ENCODE assay signal across 8 mouse cellular contexts in the genomic region with DNA sequence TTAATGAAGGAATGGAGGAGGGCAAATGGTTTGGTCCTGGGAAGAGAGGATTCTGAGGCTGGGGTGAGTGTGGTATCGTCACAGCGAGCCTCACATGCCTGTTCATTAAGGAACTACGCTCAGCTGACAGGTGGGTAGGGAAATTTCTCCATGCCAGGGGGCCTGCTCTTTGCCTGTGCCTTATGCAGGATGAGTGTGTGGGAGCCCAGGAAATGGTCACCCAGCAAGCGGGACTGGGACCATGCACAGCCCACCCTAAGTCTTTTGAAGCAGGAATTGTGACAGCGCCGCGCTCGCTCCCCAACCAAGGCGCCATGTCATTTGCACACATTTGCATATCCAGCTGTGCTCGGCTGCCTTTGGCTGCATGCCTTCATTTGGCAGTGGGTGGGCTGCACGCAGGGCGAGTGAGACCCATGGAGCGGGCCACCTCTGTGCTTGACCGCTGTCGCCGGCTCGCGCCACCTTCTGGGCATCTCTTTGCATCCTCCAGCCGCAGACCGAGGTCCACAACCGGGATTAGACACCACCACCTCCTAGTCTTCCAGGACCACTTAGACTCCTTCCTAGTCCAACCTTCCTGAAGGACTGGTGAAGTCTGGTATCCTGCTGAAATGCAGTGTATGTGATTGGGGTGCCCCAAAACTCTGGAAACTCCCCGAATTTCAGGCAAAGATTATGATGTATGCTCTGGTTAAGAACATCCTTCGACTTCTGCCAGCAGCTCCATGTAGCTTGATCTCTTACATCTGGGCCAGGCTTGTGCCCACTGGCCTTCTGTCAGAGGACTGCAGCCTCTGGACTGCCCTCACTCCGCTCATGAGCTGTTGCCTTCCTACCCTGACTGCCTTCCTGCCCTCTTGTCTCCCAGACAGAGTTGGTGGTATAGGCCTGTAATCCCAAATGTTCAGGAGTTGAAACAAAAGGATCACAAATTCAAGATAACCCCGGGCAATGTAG. TPM values are rescaled to one million over a fixed set of nuclear protein-coding genes. Genes with fewer than 3 reads are reported as not detected.
DNase-seq lines count a peak whose midpoint lies in the region; ATAC-seq lines count a peak whose summit lies in the region.

No protein-coding gene starts in this region.

- peak overlapping the region; percentile 28 for H3K4me3 ChIP-seq in hindbrain, embryonic 16.5 days (ENCODE audit: low read length)
- peak overlapping the region; percentile 22 for H3K4me3 ChIP-seq in midbrain, embryonic 15.5 days

- peak; percentile 44 for ATAC-seq in hindbrain, embryonic 16.5 days
- ATAC-seq in midbrain, embryonic 15.5 days (replicated peaks), result peak; percentile 37

- WGBS in hindbrain, embryonic 16.5 days, result 11% methylated on average over 25 of the region's 25 CpGs
- 12% methylated on average over 25 of the region's 25 CpGs for WGBS in midbrain, embryonic 15.5 days

- peaks cover 14% of the 10 kb centered on the region for H3K4me1 ChIP-seq in hindbrain, embryonic 16.5 days (ENCODE audit: control insufficient read depth, insufficient read depth, low read depth, low read length)
- H3K4me1 ChIP-seq in midbrain, embryonic 15.5 days, result peaks cover 15% of the 10 kb centered on the region

- H3K4me2 ChIP-seq in hindbrain, embryonic 16.5 days (ENCODE audit: low read length), result peak overlapping the region; percentile 60
- H3K4me2 ChIP-seq in midbrain, embryonic 15.5 days, result peak overlapping the region; percentile 55

- no peak overlapping the region for H3K27ac ChIP-seq in hindbrain, embryonic 16.5 days (ENCODE audit: low read depth, low read length)
- H3K27ac ChIP-seq in midbrain, embryonic 15.5 days, result no peak overlapping the region

- H3K36me3 ChIP-seq in hindbrain, embryonic 16.5 days (ENCODE audit: control insufficient read depth, insufficient read depth, low read length), result no peaks in the 10 kb centered on the region
- H3K36me3 ChIP-seq in midbrain, embryonic 15.5 days (replicated peaks), result no peaks in the 10 kb centered on the region

- peaks cover 20% of the 10 kb centered on the region for H3K27me3 ChIP-seq in hindbrain, embryonic 16.5 days (replicated peaks; ENCODE audit: control insufficient read depth, insufficient read depth, low read length)
- peaks cover 36% of the 10 kb centered on the region for H3K27me3 ChIP-seq in midbrain, embryonic 15.5 days (replicated peaks)

- H3K9me3 ChIP-seq in hindbrain, embryonic 16.5 days (ENCODE audit: control insufficient read depth, low read length), result no peaks in the 10 kb centered on the region
- H3K9me3 ChIP-seq in midbrain, embryonic 15.5 days, result no peaks in the 10 kb centered on the region

- peak overlapping the region; percentile 30 for H3K9ac ChIP-seq in hindbrain, embryonic 16.5 days (ENCODE audit: low read depth, low read length)
- peak overlapping the region; percentile 33; the same call in 1 of the 2 replicates for H3K9ac ChIP-seq in midbrain, embryonic 15.5 days

- DNase-seq in cerebellum, adult 9-11 months, result peak; percentile 21
- DNase-seq in cerebellum, adult 8-10 months, result no peak
- peak; percentile 65 to 69 for DNase-seq in right cerebral cortex, postnatal 10 days (ENCODE audit: low spot score in 2 of 2)
- no peak for DNase-seq in right cerebral cortex, postnatal 14 days
- DNase-seq in urinary bladder, postnatal 4 days (ENCODE audit: low spot score in 2 of 2), result no peak
- no peak for DNase-seq in left cerebral cortex, adult 8-10 months (ENCODE audit: low spot score in 2 of 2)

RNA-seq across cellular contexts. Expression of a gene that starts 17.0 kb away (rescaled TPM):
- 25.1 and 29.1 TPM in 2 replicates for polyA plus RNA-seq in hindbrain, embryonic 16.5 days (2015; fragmentation: Nextera tagmentation; extraction: Ambion mirVana)
- polyA plus RNA-seq in midbrain, embryonic 15.5 days (2015; fragmentation: Nextera tagmentation; extraction: Ambion mirVana), result 23.4 and 24.2 TPM in 2 replicates
- total RNA-seq in left cerebral cortex, adult 8-10 months (2022), result 10 to 100 TPM; 18.9 to 24.5 (median 19.8) TPM

RNA-seq across cellular contexts. Expression of a gene that starts 55.7 kb away (rescaled TPM):
- 120 and 124 TPM in 2 replicates for polyA plus RNA-seq in hindbrain, embryonic 16.5 days (2015; fragmentation: Nextera tagmentation; extraction: Ambion mirVana)
- polyA plus RNA-seq in midbrain, embryonic 15.5 days (2015; fragmentation: Nextera tagmentation; extraction: Ambion mirVana), result 147 and 153 TPM in 2 replicates
- 100 to 1,000 TPM; 174 to 198 (median 181) TPM for total RNA-seq in left cerebral cortex, adult 8-10 months (2022)

RNA-seq across cellular contexts. Expression of a gene that starts 56.3 kb away (rescaled TPM):
- polyA plus RNA-seq in hindbrain, embryonic 16.5 days (2015; fragmentation: Nextera tagmentation; extraction: Ambion mirVana), result 483 and 550 TPM in 2 replicates
- 669 and 721 TPM in 2 replicates for polyA plus RNA-seq in midbrain, embryonic 15.5 days (2015; fragmentation: Nextera tagmentation; extraction: Ambion mirVana)
- 100 to 1,000 TPM; 254 to 309 (median 279) TPM for total RNA-seq in left cerebral cortex, adult 8-10 months (2022)

Comparison
In these comparisons a context has a peak if more than half of its experiments do, and no peak if none do; other contexts are left out.
1. DNase-seq: peak in cerebellum, adult 9-11 months (single experiment) and right cerebral cortex, postnatal 10 days (2 of 2); none in cerebellum, adult 8-10 months (single experiment), right cerebral cortex, postnatal 14 days (single experiment), urinary bladder, postnatal 4 days (0 of 2) and left cerebral cortex, adult 8-10 months (0 of 2).